Mouse (Mus musculus) kidney, adult 2 months (tissue): ENCODE results near the gene Cib3.

Source experiments
- CTCF ChIP-seq: fragments of 200-500 bp; conservative IDR thresholded peaks from 2 replicates; pipeline ENCODE4 v1.5.1; 2011; ENCODE audit warnings: low read depth, mild to moderate bottlenecking, control low read depth, low read length, moderate library complexity, mixed read lengths; ENCODE audit not compliant: insufficient read depth, insufficient read length
- POLR2A ChIP-seq: fragments of 200-500 bp; IDR thresholded peaks from one replicate; pipeline ENCODE4 v1.6.1; 2011; ENCODE audit warnings: low read depth, low read length, control low read depth

DNA sequence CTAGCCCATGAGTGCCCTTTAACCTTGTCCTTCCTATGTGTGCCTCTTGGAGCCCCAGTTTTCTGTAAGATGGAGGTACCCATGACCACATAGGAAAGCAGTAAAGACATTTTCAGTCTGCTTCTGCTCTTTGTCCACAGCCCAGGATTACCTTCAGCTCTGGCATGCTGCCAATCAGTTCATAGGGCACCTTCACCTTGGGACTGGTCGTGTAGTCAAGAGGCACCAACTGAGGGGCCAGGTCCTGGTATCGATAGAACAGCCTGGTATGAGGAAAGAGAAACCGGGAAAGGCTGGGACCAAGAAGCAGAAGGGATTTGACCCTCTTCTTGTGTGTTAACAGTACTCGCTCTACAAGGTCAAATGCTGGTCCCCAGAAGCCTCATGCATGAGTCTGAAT lies 2.4 kb downstream of the Cib3 start:
- TF ChIP-seq CTCF (no peak), POLR2A (no peak)
